Mouse (Mus musculus) olfactory bulb, adult 2 months (tissue): Measurements from ENCODE around the gene Usp36. TPM values are rescaled to one million over a fixed set of nuclear protein-coding genes. Genes with fewer than 3 reads are reported as not detected.

Experiments used
- H3K27ac ChIP-seq: fragments of 200-500 bp; 2 replicates; pipeline ENCODE4 v1.5.1; 2012; ENCODE audit warnings: low read depth, low read length; ENCODE audit not compliant: insufficient read depth
- H3K4me1 ChIP-seq: fragments of 200-500 bp; 2 replicates; pipeline ENCODE4 v1.6.1; 2012; ENCODE audit warnings: low read length; ENCODE audit not compliant: control insufficient read depth, insufficient read depth
- H3K4me3 ChIP-seq: fragments of 200-500 bp; 2 replicates; pipeline ENCODE4 v1.5.1; 2012; ENCODE audit warnings: mild to moderate bottlenecking, low read depth, low read length, moderate library complexity; ENCODE audit not compliant: insufficient read depth
- CTCF ChIP-seq: fragments of 200-500 bp; IDR thresholded peaks from 2 replicates; pipeline ENCODE4 v1.5.1; 2012; ENCODE audit warnings: low read depth, mild to moderate bottlenecking, low read length, moderate library complexity; ENCODE audit not compliant: insufficient read depth
- POLR2A ChIP-seq: fragments of 200-500 bp; IDR thresholded peaks from 2 replicates; pipeline ENCODE4 v1.6.1; 2012; ENCODE audit warnings: mild to moderate bottlenecking, low read depth, low read length, moderate library complexity; ENCODE audit not compliant: insufficient read depth
- WGBS: fragments of 180-500 bp; shearing (Covaris S2); methylation state at CpG from one replicate; pipeline ENCODE4 v1.1.7; 2018; 5-methylcytosine and 5-hydroxymethylcytosine counted together
- polyA plus RNA-seq: library from polyadenylated mRNA; stranded (reverse); fragments of >200 nt; gene quantifications from 2 replicates; pipeline ENCODE4 v1.2.4, GENCODE M21; 2012; ENCODE audit warnings: low replicate concordance; ENCODE audit not compliant: missing spikeins, insufficient read depth, insufficient read length

Gene Usp36
- polyA plus RNA-seq, 1 experiment: not detected

DNA sequence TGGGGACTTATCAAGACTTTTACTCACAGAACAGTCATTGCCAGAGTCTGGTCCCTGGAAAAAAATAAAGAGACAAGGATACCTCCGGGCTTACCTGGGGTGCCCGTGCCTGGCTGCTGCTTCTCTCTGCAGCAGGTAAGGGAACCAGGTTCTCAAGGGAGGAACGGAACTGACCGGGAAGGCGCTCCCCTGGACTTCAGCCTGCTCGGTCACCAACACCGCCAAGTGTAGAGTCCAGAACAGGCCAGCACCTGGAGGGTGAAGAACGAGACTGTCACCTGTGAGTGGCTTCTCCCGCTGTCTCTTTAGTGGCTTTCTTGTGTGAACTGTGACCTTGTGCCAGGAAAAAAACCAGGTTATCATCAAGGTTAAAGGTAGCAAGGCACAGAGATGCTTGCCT lies 2.5 kb downstream of the Usp36 start:
- Histone ChIP-seq H3K4me3 (no peak overlapping the region), H3K4me1 (peaks cover 11% of the 10 kb centered on the region), H3K27ac (no peak overlapping the region)
- TF ChIP-seq CTCF: no peak
- WGBS: 94% methylated on average over 9 of the region's 9 CpGs

DNA sequence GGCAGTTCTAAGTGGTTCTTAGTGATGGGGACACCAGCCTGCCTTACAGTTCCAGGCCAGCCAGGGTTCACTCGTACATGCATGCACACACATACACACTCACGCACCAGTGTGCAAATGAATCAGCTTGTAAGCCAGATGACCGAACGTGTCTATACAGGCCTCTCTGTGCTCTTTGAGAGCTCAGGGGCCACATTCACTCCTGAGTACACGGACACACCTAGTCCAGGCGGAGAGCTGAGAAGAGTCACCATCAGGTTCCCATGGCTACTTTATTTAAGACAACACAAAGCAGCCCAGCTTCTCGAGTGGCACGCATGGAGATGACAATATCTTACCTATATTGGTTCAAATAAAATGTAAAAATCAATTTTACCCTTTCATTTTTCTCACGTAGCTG lies 3.6 kb downstream of the Usp36 start:
- peaks cover 11% of the 10 kb centered on the region for H3K4me1 ChIP-seq
- TF ChIP-seq CTCF (no peak), POLR2A (no peak)
- no peak overlapping the region for H3K27ac ChIP-seq
- WGBS: 91% methylated on average over 9 of the region's 9 CpGs
- H3K4me3 ChIP-seq: no peak overlapping the region

GRCm38 (mm10) chr11:118285791-118286190 lies 4.3 kb downstream of the Usp36 start:
- WGBS: 87% methylated on average over 13 of the region's 13 CpGs
- Histone ChIP-seq H3K27ac (no peak overlapping the region), H3K4me1 (peaks cover 11% of the 10 kb centered on the region), H3K4me3 (no peak overlapping the region)
- TF ChIP-seq POLR2A: no peak
- TF ChIP-seq CTCF: no peak

DNA sequence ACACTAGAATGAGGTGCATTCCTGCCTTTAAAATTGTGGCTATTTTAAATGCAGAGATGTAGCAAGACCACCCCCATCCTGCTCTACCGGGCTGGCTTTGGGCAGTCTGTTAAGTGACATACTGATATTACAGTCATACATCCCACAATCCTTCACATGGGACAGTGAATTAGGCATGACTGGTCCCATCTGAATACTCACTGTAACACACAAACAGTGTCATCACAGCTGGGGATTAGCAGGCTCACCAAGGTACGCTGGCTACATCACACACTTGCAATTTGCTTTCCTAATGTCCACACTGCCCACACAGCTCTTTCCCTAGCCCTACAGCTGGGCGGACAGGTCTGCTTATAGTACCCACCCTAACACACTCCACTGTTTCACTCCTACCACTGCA lies 9.8 kb downstream of the Usp36 start:
- WGBS: 68% methylated on average over 3 of the region's 3 CpGs
- Histone ChIP-seq H3K4me3 (no peak overlapping the region), H3K27ac (no peak overlapping the region), H3K4me1 (peaks cover 27% of the 10 kb centered on the region)
- no peak for TF ChIP-seq CTCF
- no peak for TF ChIP-seq POLR2A

DNA sequence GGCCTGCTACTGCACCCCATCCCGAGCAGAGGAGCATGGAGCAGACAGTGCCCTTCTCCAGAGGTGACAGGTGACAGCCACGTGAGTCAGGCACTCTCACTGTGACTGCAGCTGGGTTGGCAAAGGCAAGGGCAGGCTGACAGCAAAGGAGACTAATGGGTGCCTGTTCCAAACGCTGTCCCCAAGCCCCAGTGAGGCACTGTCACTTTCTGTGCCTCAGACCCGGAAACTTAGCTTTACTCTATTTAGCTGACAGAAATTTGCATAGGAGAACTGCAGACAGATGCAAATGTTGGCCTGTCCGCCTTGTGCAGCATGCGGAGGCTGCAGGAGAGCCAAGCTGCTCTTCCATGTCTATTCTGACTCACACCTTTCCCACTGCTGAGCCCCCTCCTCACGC lies 13.7 kb downstream of the Usp36 start:
- 70% methylated on average over 7 of the region's 7 CpGs for WGBS
- Histone ChIP-seq H3K4me3 (no peak overlapping the region), H3K4me1 (peaks cover 31% of the 10 kb centered on the region), H3K27ac (no peak overlapping the region)
- TF ChIP-seq CTCF (no peak), POLR2A (no peak)

- no peak for TF ChIP-seq POLR2A
- no peak for TF ChIP-seq CTCF
- H3K4me3 ChIP-seq: no peak overlapping the region
- 75% methylated on average over 9 of the region's 9 CpGs for WGBS
- H3K27ac ChIP-seq: no peak overlapping the region
- peaks cover 31% of the 10 kb centered on the region for H3K4me1 ChIP-seq
Observed at GRCm38 (mm10) chr11:118275092-118275491, 15.0 kb downstream of the Usp36 start.

DNA sequence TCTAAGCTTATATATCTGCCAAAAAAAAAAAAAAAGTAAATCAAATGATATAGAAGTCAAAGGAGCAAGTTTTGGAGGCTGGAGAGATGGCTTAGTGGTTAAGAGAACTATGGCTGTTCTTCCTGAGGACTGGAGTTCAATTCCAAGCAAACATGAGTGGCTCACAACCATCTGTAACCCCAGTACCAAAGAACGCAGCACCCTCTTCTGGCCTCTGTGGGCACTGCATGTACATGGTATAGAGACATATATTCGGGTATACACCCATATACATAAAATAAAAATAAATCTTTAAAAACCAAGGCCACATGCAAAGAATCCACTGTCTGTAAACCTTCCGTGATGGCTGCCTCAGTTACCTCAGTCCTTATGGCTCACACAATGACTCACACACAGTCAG lies 20.2 kb downstream of the Usp36 start:
- no peak for TF ChIP-seq POLR2A
- no peak for TF ChIP-seq CTCF
- 92% methylated on average over 3 of the region's 3 CpGs for WGBS
- Histone ChIP-seq H3K4me3 (no peak overlapping the region), H3K27ac (no peak overlapping the region), H3K4me1 (peaks cover 7% of the 10 kb centered on the region)

DNA sequence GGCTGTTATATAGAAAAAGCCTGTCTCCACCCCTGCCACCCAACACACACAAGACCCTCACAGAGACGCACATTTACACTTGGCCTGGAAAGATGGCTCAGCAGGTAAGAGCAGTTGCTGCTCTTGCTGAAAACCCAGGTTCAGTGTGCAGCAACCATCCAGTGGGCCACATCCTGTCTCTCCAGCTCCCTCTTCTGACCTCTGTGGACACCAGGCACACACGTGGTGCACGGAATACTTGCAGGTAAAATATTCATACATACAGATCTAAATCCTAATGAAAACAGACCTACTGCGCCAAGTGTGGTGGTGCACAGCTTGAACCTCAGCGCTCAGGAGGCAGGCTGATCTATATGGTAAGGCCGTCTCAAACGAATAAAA lies 23.4 kb downstream of the Usp36 start:
- WGBS: 89% methylated on average over 7 of the region's 7 CpGs
- no peak overlapping the region for H3K27ac ChIP-seq
- no peak overlapping the region for H3K4me3 ChIP-seq
- peaks cover 27% of the 10 kb centered on the region for H3K4me1 ChIP-seq
- TF ChIP-seq POLR2A: no peak
- TF ChIP-seq CTCF: no peak

- H3K27ac ChIP-seq: no peak overlapping the region
- TF ChIP-seq CTCF: no peak
- no peak for TF ChIP-seq POLR2A
- H3K4me3 ChIP-seq: no peak overlapping the region
- WGBS: 83% methylated on average over 10 of the region's 10 CpGs
- H3K4me1 ChIP-seq: peaks cover 29% of the 10 kb centered on the region
Observed at GRCm38 (mm10) chr11:118266044-118266665, 23.9 kb downstream of the Usp36 start.

GRCm38 (mm10) chr11:118265621-118266020 lies 24.4 kb downstream of the Usp36 start:
- Histone ChIP-seq H3K27ac (no peak overlapping the region), H3K4me3 (no peak overlapping the region), H3K4me1 (peaks cover 33% of the 10 kb centered on the region)
- WGBS: 87% methylated on average over 11 of the region's 11 CpGs
- TF ChIP-seq CTCF: no peak
- no peak for TF ChIP-seq POLR2A
